Mouse (Mus musculus): ENCODE measurements around the gene Cyth1.

Gene Cyth1

DNA sequence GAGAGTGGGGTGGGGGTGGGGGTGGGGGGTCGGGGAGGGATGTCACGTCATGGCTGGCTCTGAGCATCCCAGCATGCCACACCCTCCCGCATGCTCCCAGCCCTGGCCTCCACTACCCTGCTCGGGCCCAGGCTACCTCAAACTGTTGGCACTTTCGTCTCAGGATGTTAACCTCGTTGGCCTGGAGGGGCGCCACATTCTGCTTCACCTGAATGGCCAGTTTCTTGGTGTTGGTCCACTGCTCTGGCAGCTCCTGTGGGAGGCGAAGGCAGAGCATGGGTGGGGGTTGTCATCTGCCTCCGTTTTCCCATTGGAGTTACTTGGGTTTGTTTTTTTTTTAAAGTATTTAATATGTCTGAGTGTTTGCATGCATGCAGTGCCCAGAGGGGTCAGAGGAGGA lies 147.3 kb downstream of the Cyth1 start:
- DNase-seq, result no peak

GRCm38 (mm10) chr11:118096736-118097135 lies 151.7 kb downstream of the Cyth1 start:
- no peak for DNase-seq

GRCm38 (mm10) chr11:118095004-118095403 lies 153.4 kb downstream of the Cyth1 start:
- DNase-seq, result no peak

DNA sequence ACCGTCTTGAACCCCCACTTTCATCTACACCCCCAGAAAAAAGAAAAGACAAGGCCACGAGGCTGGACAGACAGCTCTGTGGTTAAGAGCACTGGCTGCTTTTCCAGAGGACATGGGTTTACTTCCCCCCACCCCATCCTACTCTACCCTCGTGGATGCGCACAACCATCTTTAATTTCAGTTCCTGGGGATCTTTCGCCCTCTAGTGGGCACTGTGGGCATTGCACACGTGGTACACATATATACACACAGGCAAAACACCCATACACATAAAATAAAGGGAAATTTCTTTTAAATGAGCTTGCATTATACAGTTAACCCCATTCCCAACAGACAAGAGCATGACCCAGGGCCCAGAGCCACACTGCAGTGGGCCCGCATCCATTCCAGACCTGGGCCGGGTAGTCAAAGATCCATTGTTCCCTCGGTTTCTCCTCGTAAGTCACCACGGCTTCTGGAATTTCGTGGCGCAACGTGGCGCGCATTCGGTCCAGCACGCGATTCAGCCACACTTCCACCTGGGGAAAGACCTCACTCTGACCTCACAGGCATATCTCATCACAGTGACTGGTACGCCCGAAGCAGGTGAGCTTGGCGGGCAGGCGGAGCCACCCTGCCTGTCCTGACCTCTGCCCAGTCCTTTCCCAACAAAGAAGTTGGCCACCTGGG lies 157.3 kb downstream of the Cyth1 start:
- no peak for DNase-seq

GRCm38 (mm10) chr11:118088896-118089295 lies 159.5 kb downstream of the Cyth1 start:
- no peak for DNase-seq

- DNase-seq, result no peak
These were observed 162.4 kb downstream of the Cyth1 start for GRCm38 (mm10) chr11:118085961-118086360.

- no peak for DNase-seq
These were observed 163.2 kb downstream of the Cyth1 start for GRCm38 (mm10) chr11:118085176-118085575.

GRCm38 (mm10) chr11:118084266-118084665 lies 164.1 kb downstream of the Cyth1 start:
- no peak for DNase-seq

- peak; percentile 69 for DNase-seq
These were observed 164.6 kb downstream of the Cyth1 start for GRCm38 (mm10) chr11:118083811-118084210.

DNA sequence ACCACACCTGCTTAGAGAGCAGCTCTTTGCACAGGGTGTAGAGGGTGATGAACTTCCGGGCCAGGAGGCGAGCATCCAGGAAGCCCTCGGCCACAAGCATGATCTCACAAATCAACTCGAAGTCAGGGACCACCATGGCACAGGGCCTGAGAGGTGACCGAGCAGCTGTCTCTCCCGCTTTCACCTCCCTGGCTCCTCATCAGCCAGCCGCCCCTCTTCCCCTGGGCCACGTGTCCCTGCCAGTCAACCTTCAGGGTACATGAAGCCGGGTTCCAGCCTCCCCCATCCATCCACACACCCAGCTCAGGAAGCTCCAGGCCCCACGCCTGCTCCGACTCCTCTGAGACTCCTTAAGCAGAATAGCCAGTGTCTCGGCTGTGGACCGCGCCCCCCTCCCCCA lies 166.1 kb downstream of the Cyth1 start:
- DNase-seq, result no peak
